Mouse (Mus musculus): ENCODE measurements around the gene Sfmbt1. TPM values are rescaled to one million over a fixed set of nuclear protein-coding genes. Genes with fewer than 3 reads are reported as not detected.

Gene Sfmbt1
- 0.94 and 2.0 TPM in 2 replicates for polyA plus RNA-seq (2012; rRNA removed; ENCODE audit: low replicate concordance)

DNA sequence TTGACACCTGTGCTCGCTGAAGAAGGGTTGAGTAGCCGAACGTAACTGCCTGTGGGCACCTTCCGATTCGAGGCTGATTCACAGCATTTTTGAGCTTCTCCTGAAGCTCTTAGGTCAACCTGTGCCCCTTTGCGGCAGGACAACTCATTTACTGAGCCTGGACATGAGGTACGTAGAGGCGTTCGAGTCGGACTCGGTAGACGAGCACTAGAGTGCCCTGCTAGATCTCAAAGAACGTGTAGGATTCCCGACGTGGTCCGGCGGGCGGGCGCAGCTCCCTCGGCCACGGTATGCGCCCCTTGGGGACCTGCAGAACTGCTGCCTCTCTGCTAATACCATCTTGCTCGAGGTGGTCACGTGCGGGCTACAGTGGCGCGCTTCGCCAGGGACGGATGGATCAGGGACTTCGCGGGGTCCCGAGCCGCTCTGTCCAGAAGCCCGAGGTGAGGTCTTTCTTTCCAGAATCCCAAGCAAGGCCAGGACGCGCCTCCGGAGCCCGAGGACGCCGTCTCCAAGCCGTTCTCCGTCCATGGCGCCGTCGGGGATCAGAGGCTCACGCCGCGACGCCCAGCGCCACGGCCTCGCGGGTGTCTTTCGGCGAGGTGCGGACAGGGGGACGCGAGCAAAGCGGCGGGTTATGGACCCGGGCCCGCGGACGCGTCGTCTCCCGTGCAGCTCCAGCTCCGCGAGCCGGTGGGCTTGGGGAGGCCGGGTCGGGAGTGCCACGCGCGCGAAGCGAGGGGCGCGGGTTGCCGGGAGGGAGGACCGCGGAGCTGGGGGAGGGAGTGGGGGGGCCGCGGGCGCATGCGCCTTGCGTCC is at the start of gene Sfmbt1:
TSS of gene Sfmbt1 (plus strand) at position 51 of the 819 bp plus-strand sequence.

GRCm38 (mm10) chr14:30825476-30826131 is 111.0 kb downstream of the Sfmbt1 start, which contains the start of gene Tmem110:
Gene Tmem110 (plus strand): TSS chr14:30825590.

Other genes starting within 250 kb of the Sfmbt1 start
- 31.0 and 37.2 TPM in 2 replicates for gene Dcp1a, start 235.3 kb upstream of the Sfmbt1 start, polyA plus RNA-seq (2012; rRNA removed; ENCODE audit: low replicate concordance)
- 1.7 and 2.5 TPM in 2 replicates for gene Cacna1d, start 223.4 kb upstream of the Sfmbt1 start, polyA plus RNA-seq (2012; rRNA removed; ENCODE audit: low replicate concordance)
- gene Tkt, start 166.5 kb upstream of the Sfmbt1 start, polyA plus RNA-seq (2012; rRNA removed; ENCODE audit: low replicate concordance) = 1,387 and 2,081 TPM in 2 replicates
- gene Prkcd, start 88.6 kb upstream of the Sfmbt1 start, polyA plus RNA-seq (2012; rRNA removed; ENCODE audit: low replicate concordance) = 113 and 130 TPM in 2 replicates
- 11.7 and 28.0 TPM in 2 replicates for gene Rft1, start 60.5 kb upstream of the Sfmbt1 start, polyA plus RNA-seq (2012; rRNA removed; ENCODE audit: low replicate concordance)
- 30.1 and 31.8 TPM in 2 replicates for gene Tmem110, start 110.7 kb downstream of the Sfmbt1 start, polyA plus RNA-seq (2012; rRNA removed; ENCODE audit: low replicate concordance)
- gene Mustn1, start 164.4 kb downstream of the Sfmbt1 start, polyA plus RNA-seq (2012; rRNA removed; ENCODE audit: low replicate concordance) = 18.6 and 24.0 TPM in 2 replicates
- gene Itih4, start 171.6 kb downstream of the Sfmbt1 start, polyA plus RNA-seq (2012; rRNA removed; ENCODE audit: low replicate concordance) = 1.4 and 2.4 TPM in 2 replicates
- gene Itih3, start 208.9 kb downstream of the Sfmbt1 start, polyA plus RNA-seq (2012; rRNA removed; ENCODE audit: low replicate concordance) = 0.49 and 1.3 TPM in 2 replicates
- 0.07 and 0.51 TPM in 2 replicates for gene Itih1, start 228.4 kb downstream of the Sfmbt1 start, polyA plus RNA-seq (2012; rRNA removed; ENCODE audit: low replicate concordance)
- gene Nek4, start 236.5 kb downstream of the Sfmbt1 start, polyA plus RNA-seq (2012; rRNA removed; ENCODE audit: low replicate concordance) = 3.9 and 4.2 TPM in 2 replicates

Data from mammary gland, adult 2 months (tissue).